In the genomic region with DNA sequence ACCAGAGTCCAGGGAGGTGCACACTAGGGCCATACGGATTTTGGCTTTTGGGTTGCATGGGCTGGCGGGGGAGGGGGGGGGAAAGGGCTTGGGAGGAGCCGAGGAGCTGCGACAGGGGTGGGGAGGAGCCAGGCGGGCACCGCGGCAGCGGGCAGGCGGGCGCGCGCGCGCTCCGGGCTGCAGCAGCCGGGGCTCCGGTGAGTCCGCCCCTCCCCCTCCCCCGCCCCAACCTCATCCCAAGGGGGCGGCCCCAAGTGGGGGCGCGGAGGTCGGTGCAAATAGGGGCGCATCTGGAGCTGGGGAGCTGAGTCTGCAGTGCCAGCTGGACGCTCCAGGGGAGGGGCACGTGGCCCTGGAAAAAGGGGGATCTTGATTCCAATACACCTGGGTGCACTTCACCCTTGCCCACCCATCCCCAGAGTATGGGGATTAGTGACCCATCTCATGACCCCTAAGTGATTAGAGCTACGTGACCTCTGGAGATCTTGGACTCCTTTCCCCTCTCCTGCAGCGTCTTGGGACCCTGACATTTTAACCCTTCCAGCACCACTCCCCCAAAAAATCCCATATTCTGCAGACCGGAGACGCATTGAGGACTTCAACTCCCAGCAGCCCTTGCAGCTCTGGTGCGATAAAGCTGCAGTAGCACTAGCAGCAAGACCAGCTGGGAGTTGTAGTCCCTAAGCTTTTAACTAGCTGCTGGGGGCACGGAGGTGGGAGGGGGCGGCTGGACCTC, we compare ENCODE assay signal across 9 mouse cellular contexts. TPM values are rescaled to one million over a fixed set of nuclear protein-coding genes. Genes with fewer than 3 reads are reported as not detected.
DNase-seq lines count a peak whose midpoint lies in the region; ATAC-seq lines count a peak whose summit lies in the region.
"Had no signal": no experiment of that assay in that cellular context is flagged by ENCODE, and none has a peak within 500 bp of the region (broad histone marks: within the 10 kb centered on the region; RNA-seq: fewer than 3 reads in every experiment).

Gene Syt3, plus strand, starts transcription at position 123 of the 736 bp plus-strand sequence.

- H3K4me2 ChIP-seq in hindbrain, embryonic 12.5 days (replicated peaks): peak within 1 kb of the TSS; percentile 97
- H3K4me2 ChIP-seq in lung, embryonic 16.5 days (ENCODE audit: low read depth, low read length): peak within 1 kb of the TSS; percentile 95

- H3K9me3 ChIP-seq in hindbrain, embryonic 12.5 days (replicated peaks): no peaks in the 10 kb centered on the region
- H3K9me3 ChIP-seq in lung, embryonic 16.5 days (ENCODE audit: control insufficient read depth, low read length): no peaks in the 10 kb centered on the region

- H3K36me3 ChIP-seq in hindbrain, embryonic 12.5 days: no peaks in the 10 kb centered on the region
- H3K36me3 ChIP-seq in lung, embryonic 16.5 days (ENCODE audit: control insufficient read depth, insufficient read depth, low read length): no peaks in the 10 kb centered on the region

- H3K4me1 ChIP-seq in hindbrain, embryonic 12.5 days: peaks cover 9% of the 10 kb centered on the region; the same call in 1 of the 2 replicates
- H3K4me1 ChIP-seq in lung, embryonic 16.5 days (replicated peaks; ENCODE audit: control insufficient read depth, insufficient read depth, low read length): no peaks in the 10 kb centered on the region

- peak within 1 kb of the TSS; percentile 64; the same call in 1 of the 2 replicates for H3K27ac ChIP-seq in hindbrain, embryonic 12.5 days
- H3K27ac ChIP-seq in lung, embryonic 16.5 days (ENCODE audit: low read length): no peak within 1 kb of the TSS
- H3K27ac ChIP-seq: macrophage had no signal

- peak; percentile 88 for ATAC-seq in hindbrain, embryonic 12.5 days (ENCODE audit: low FRiP score)
- peak; percentile 88 for ATAC-seq in lung, embryonic 16.5 days (ENCODE audit: low read depth)

- peak within 1 kb of the TSS; percentile 69 for H3K9ac ChIP-seq in hindbrain, embryonic 12.5 days
- peak within 1 kb of the TSS; percentile 59 for H3K9ac ChIP-seq in lung, embryonic 16.5 days (ENCODE audit: low read length)

- under 1% methylated on average over 26 of the region's 33 CpGs for WGBS in hindbrain, embryonic 12.5 days
- WGBS in lung, embryonic 16.5 days: 0% methylated on average over 22 of the region's 33 CpGs

- DNase-seq in NIH3T3 (ENCODE audit: low read depth): peak; percentile 47
- DNase-seq in cerebellum, adult 9-10 months: peak; percentile 94
- peak; percentile 81 to 88 for DNase-seq in frontal cortex, adult 2 months (ENCODE audit: extremely low spot score in 1 of 2, low spot score in 1 of 2)
- peak; percentile 73 to 79 for DNase-seq in layer of hippocampus, postnatal 10 days (ENCODE audit: low spot score in 2 of 2)
- DNase-seq in ovary, postnatal 36 days (ENCODE audit: low spot score): peak; percentile 52
- DNase-seq in urinary bladder, postnatal 25 days (ENCODE audit: low spot score): peak; percentile 54

- H3K4me3 ChIP-seq in hindbrain, embryonic 12.5 days: peak within 1 kb of the TSS; percentile 47
- peak within 1 kb of the TSS; percentile 54 for H3K4me3 ChIP-seq in lung, embryonic 16.5 days (ENCODE audit: low read length)

- peaks cover 11% of the 10 kb centered on the region for H3K27me3 ChIP-seq in hindbrain, embryonic 12.5 days
- no peaks in the 10 kb centered on the region for H3K27me3 ChIP-seq in lung, embryonic 16.5 days (ENCODE audit: control insufficient read depth, insufficient read depth, low read depth, low read length)

RNA-seq across cellular contexts. Expression of gene Syt3, which starts in this region (rescaled TPM):
- 56.7 and 57.0 TPM in 2 replicates for polyA plus RNA-seq in frontal cortex, adult 2 months (2012; rRNA removed)
- polyA plus RNA-seq in hindbrain, embryonic 12.5 days (2016; fragmentation: Nextera tagmentation; extraction: Ambion mirVana): 6.8 and 7.5 TPM in 2 replicates
- total RNA-seq in layer of hippocampus, postnatal 10 days (2021): 10 to 100 TPM; 84.0 to 90.2 TPM
- polyA plus RNA-seq in lung, embryonic 16.5 days (2015; fragmentation: Nextera tagmentation; extraction: Ambion mirVana): 2.1 and 2.3 TPM in 2 replicates
- polyA plus RNA-seq: macrophage had no signal
